Mouse (Mus musculus): Measurements from ENCODE around the gene Brsk2.

Brsk2 gene

GRCm38 (mm10) chr7:141957524-141958051, 8.0 kb downstream of the Brsk2 start:
- peak; percentile 49 for DNase-seq

GRCm38 (mm10) chr7:141958211-141958610, 8.7 kb downstream of the Brsk2 start:
- no peak for DNase-seq

- no peak for DNase-seq
Observed at GRCm38 (mm10) chr7:141959133-141959532, 9.6 kb downstream of the Brsk2 start.

- no peak for DNase-seq
Observed at GRCm38 (mm10) chr7:141960926-141961325, 11.4 kb downstream of the Brsk2 start.

- peak; percentile 73 for DNase-seq
Observed at GRCm38 (mm10) chr7:141961491-141961890, 11.9 kb downstream of the Brsk2 start.

GRCm38 (mm10) chr7:141962521-141962920, 13.0 kb downstream of the Brsk2 start:
- DNase-seq: peak; percentile 41

GRCm38 (mm10) chr7:141966281-141966680, 16.7 kb downstream of the Brsk2 start:
- DNase-seq: no peak

- peak; percentile 68 for DNase-seq
Observed at GRCm38 (mm10) chr7:141972831-141973619, 23.5 kb downstream of the Brsk2 start.

- DNase-seq: no peak
Observed at GRCm38 (mm10) chr7:141978003-141978402, 28.5 kb downstream of the Brsk2 start.

GRCm38 (mm10) chr7:141979247-141979646, 29.7 kb downstream of the Brsk2 start:
- DNase-seq: no peak

- no peak for DNase-seq
Observed at GRCm38 (mm10) chr7:141981237-141981636, 31.7 kb downstream of the Brsk2 start.

GRCm38 (mm10) chr7:141988314-141988806, 38.8 kb downstream of the Brsk2 start:
- no peak for DNase-seq

GRCm38 (mm10) chr7:141991183-141991582, 41.6 kb downstream of the Brsk2 start:
- no peak for DNase-seq

- DNase-seq: no peak
Observed at GRCm38 (mm10) chr7:141994121-141994520, 44.6 kb downstream of the Brsk2 start.

GRCm38 (mm10) chr7:142000661-142001060, 51.1 kb downstream of the Brsk2 start:
- DNase-seq: no peak

GRCm38 (mm10) chr7:142001597-142002340, 52.2 kb downstream of the Brsk2 start:
- no peak for DNase-seq

- no peak for DNase-seq
Observed at GRCm38 (mm10) chr7:142016562-142016961, 67.0 kb downstream of the Brsk2 start.

GRCm38 (mm10) chr7:142019699-142020098, 70.1 kb downstream of the Brsk2 start:
- DNase-seq: no peak

- DNase-seq: no peak
Observed at GRCm38 (mm10) chr7:142020827-142021226, 71.3 kb downstream of the Brsk2 start.

- DNase-seq: no peak
Observed at GRCm38 (mm10) chr7:142025196-142025595, 75.6 kb downstream of the Brsk2 start.

GRCm38 (mm10) chr7:142025926-142026325, 76.4 kb downstream of the Brsk2 start:
- DNase-seq: no peak

GRCm38 (mm10) chr7:142030073-142030472, 80.5 kb downstream of the Brsk2 start:
- no peak for DNase-seq

- DNase-seq: no peak
Observed at GRCm38 (mm10) chr7:142034198-142034597, 84.6 kb downstream of the Brsk2 start.
